Mouse (Mus musculus) liver, adult 2 months (tissue): ENCODE results near the gene Susd1. TPM values are rescaled to one million over a fixed set of nuclear protein-coding genes. Genes with fewer than 3 reads are reported as not detected.

Source experiments
- DNase-seq: peaks from one replicate; pipeline ENCODE4 v3.0.0-alpha.2; 2011; ENCODE audit warnings: low read depth, low spot score; ENCODE audit errors: extremely low read depth
- H3K27ac ChIP-seq: fragments of 200-500 bp; replicated peaks from 2 replicates; pipeline ENCODE4 v1.5.1; 2012; ENCODE audit warnings: low read depth, mild to moderate bottlenecking, control low read depth, inconsistent platforms, low read length; ENCODE audit not compliant: insufficient read depth
- H3K27me3 ChIP-seq: fragments of 200-500 bp; 2 replicates; pipeline ENCODE4 v1.6.1; 2012; ENCODE audit warnings: mild to moderate bottlenecking, moderate library complexity, low read length, inconsistent platforms; ENCODE audit not compliant: control insufficient read depth, insufficient read depth
- H3K36me3 ChIP-seq: fragments of 200-500 bp; 2 replicates; pipeline ENCODE4 v1.6.1; 2012; ENCODE audit warnings: low read length, inconsistent platforms; ENCODE audit not compliant: control insufficient read depth, insufficient read depth
- H3K4me1 ChIP-seq: fragments of 200-500 bp; 2 replicates; pipeline ENCODE4 v1.6.1; 2011; ENCODE audit warnings: low read length; ENCODE audit not compliant: control insufficient read depth, insufficient read depth
- H3K4me3 ChIP-seq: fragments of 200-500 bp; 2 replicates; pipeline ENCODE4 v1.5.1; 2011; ENCODE audit warnings: low read depth, mild to moderate bottlenecking, control low read depth, low read length, moderate library complexity; ENCODE audit not compliant: insufficient read depth
- H3K79me2 ChIP-seq: fragments of 200-500 bp; 2 replicates; pipeline ENCODE4 v1.6.1; 2012; ENCODE audit warnings: inconsistent platforms, mild to moderate bottlenecking, low read length, moderate library complexity; ENCODE audit not compliant: control insufficient read depth, insufficient read depth
- H3K9ac ChIP-seq: fragments of 200-500 bp; 2 replicates; pipeline ENCODE4 v1.6.1; 2012; ENCODE audit warnings: low read depth, mild to moderate bottlenecking, control low read depth, inconsistent platforms, low read length
- CTCF ChIP-seq: fragments of 200-500 bp; IDR thresholded peaks from 2 replicates; pipeline ENCODE4 v1.5.1; 2011; ENCODE audit warnings: low read depth, low read length, control low read depth
- POLR2A ChIP-seq: fragments of 200-500 bp; IDR thresholded peaks from 2 replicates; pipeline ENCODE4 v1.6.1; 2011; ENCODE audit warnings: low read length, control low read depth; ENCODE audit not compliant: insufficient read depth; ENCODE audit errors: extremely low read depth
- WGBS: fragments of 180-500 bp; shearing (Covaris S2); methylation state at CpG from one replicate; pipeline ENCODE4 v1.1.7; 2018; 5-methylcytosine and 5-hydroxymethylcytosine counted together
- polyA plus RNA-seq: library from polyadenylated mRNA; depleted of rRNA; stranded (reverse); fragments of >200 nt; gene quantifications from 2 replicates; pipeline ENCODE4 v1.2.3, GENCODE M21; 2012
- total RNA-seq: library from RNA; depleted of rRNA; stranded (reverse); fragments of >200 nt; gene quantifications from 2 replicates; pipeline ENCODE4 v1.2.3, GENCODE M21; 2014

Gene Susd1
- total and polyA plus RNA-seq, 2 experiments, result 5.5 to 9.7 TPM

DNA sequence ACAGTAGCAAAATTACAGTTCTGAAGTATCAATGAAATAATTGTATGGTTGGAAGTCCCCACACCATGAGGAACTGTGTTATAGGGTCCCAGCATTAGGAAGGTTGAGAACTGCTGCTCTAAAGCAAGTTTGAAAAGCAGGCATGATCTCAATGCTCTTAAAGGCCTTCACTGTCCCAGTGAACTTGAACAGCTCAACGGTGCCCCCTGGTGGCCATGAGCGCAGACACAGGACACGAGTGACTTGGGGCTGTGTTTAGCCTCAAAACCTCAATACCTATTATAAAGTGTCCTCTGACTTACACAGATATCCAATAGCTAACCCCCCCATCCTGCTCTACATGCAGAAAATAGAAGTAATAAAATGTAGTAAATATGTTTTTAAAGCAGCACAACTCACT, 97.7 kb downstream of the Susd1 start:
- Histone ChIP-seq H3K4me3 (no peak overlapping the region), H3K9ac (no peak overlapping the region), H3K27ac (no peak overlapping the region), H3K36me3 (no peaks in the 10 kb centered on the region), H3K4me1 (no peaks in the 10 kb centered on the region), H3K27me3 (no peaks in the 10 kb centered on the region), H3K79me2 (no peaks in the 10 kb centered on the region)
- TF ChIP-seq CTCF (peak; percentile 98), POLR2A (no peak)
- WGBS, result 0% methylated on average over 3 of the region's 3 CpGs
- peak; percentile 60 for DNase-seq

DNA sequence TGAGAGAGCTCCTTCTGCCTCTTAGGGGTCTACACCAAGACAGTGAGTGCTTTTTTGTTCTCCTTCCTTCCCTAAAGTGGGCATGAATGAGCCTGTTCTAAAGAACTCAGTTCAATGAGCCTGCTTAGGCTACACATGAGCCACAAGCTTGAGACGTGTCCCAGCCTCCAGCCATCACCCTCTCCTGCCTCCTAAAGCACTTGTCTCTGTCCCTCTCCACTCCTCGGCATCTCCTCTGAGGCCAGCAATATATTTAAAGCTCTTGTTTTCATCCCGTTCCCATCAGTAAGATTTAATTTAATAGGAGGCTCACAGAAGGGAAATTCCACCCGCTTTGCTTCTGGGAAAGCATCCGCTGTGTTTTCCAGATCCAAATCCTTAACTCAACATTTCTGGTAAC, 98.4 kb downstream of the Susd1 start:
- 79% methylated on average over 5 of the region's 5 CpGs for WGBS
- Histone ChIP-seq H3K4me1 (no peaks in the 10 kb centered on the region), H3K9ac (peak overlapping the region; percentile 0; the same call in 1 of the 2 replicates), H3K4me3 (no peak overlapping the region), H3K36me3 (no peaks in the 10 kb centered on the region), H3K27me3 (no peaks in the 10 kb centered on the region), H3K79me2 (no peaks in the 10 kb centered on the region), H3K27ac (no peak overlapping the region)
- DNase-seq, result no peak
- TF ChIP-seq CTCF, result no peak
- no peak for TF ChIP-seq POLR2A

DNA sequence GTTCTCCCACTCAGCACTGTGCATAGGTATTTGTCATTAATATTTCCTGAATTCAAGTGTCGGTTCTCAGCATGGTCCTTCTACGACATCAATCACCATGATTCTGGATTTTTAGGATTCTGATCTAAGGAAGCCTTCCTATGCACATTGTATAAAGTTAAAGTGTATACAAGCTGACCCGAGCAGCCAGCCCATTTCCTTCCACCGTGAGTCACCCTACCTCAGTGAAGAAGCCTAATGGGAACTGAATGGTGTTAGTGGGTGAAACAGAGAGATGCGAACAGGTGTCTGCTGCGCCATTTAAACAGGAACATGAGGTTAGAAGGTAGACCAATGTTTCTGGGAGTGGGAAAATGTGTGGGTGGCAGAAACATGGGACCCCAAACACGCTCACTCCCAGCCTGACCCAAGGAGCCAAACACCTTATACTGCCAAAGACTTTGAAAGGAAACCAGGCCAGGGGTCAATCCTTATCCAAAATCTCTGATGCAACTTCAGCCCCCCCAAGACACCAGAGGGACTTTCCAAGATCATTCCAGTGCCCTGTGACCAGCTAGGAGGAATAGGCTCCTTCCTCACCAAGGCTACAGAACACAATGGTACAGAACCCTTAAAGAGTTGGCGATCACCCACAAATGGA, 99.4 kb downstream of the Susd1 start:
- 90% methylated on average over 8 of the region's 8 CpGs for WGBS
- Histone ChIP-seq H3K9ac (no peak overlapping the region), H3K4me3 (no peak overlapping the region), H3K36me3 (no peaks in the 10 kb centered on the region), H3K4me1 (no peaks in the 10 kb centered on the region), H3K27me3 (no peaks in the 10 kb centered on the region), H3K27ac (no peak overlapping the region), H3K79me2 (no peaks in the 10 kb centered on the region)
- TF ChIP-seq POLR2A (no peak), CTCF (no peak)
- no peak for DNase-seq

DNA sequence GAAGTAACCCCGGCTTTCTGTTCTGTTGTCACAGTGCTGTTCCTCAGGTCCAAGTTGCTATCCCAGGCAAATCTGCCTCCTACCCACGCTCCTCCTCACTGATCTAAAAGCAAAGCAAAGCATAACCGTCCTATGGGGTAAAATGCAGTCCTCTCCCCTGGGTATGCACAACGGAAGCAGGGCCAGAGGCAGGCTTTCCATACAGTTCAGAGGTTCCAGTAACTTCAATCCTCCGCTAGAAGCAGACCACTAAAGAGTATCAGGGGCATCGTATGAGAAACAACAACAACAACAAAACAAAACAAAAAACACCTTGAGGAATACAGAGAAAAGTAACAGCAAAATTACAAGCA, 100.9 kb downstream of the Susd1 start:
- Histone ChIP-seq H3K27me3 (no peaks in the 10 kb centered on the region), H3K4me3 (no peak overlapping the region), H3K79me2 (no peaks in the 10 kb centered on the region), H3K36me3 (no peaks in the 10 kb centered on the region), H3K27ac (no peak overlapping the region), H3K4me1 (peaks cover 7% of the 10 kb centered on the region), H3K9ac (no peak overlapping the region)
- DNase-seq, result no peak
- 91% methylated on average over 6 of the region's 6 CpGs for WGBS
- TF ChIP-seq CTCF (no peak), POLR2A (no peak)

DNA sequence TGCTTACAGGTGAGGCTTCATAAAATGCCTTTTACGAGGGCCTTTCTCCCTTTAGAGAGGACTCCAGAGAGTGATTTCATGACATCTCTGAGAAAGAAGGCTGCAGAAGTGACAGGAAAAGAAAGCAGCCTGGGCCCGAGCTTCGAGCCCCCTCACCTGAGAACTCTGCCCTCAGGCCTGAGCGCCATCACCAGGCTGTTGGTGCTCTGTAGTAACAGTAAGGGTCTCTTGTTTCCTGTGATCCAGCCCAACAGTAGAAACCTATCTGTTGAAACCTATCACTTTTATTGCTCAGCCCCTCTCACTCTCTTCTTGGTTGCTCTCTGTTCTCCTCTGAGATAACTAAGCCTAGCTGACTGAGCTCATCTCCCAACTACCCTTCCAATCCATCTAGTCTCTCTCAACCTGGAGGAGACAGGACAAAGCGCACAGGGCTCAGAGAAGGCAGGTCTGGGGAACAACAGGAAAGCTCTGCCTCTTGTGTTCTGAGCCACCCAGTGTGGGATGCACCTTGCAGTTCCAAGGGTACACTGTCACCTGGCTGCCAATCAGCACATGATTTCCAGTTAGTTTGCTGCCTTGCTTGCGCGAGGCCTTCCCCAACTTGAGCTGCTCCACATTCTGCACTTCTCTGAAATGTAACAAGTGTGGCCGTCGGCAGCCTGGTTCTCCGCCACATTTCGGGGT, 101.4 kb downstream of the Susd1 start:
- TF ChIP-seq CTCF, result no peak
- Histone ChIP-seq H3K4me1 (peaks cover 11% of the 10 kb centered on the region), H3K9ac (no peak overlapping the region), H3K36me3 (no peaks in the 10 kb centered on the region), H3K27ac (no peak overlapping the region), H3K4me3 (no peak overlapping the region), H3K79me2 (no peaks in the 10 kb centered on the region), H3K27me3 (no peaks in the 10 kb centered on the region)
- WGBS, result 95% methylated on average over 11 of the region's 11 CpGs
- DNase-seq, result no peak

DNA sequence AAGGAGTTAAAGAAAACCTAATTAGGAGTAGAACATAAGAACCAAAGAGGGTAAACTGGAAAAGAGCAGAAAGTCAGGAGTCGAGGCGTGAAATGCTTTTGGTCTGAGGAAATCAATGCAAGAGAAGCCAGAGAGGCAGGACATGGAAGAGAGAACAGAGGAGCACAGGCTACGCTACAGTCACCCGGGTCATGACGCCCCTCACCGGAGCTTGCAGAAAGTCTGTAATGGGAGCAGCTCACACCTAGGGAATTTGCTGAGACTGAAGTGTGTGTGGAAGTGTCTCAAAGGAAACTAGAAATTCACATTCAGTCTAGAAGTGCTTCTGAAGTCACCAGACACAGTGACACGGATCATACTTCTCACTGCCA, 102.0 kb downstream of the Susd1 start:
- no peak for TF ChIP-seq CTCF
- no peak for TF ChIP-seq POLR2A
- Histone ChIP-seq H3K36me3 (no peaks in the 10 kb centered on the region), H3K4me3 (no peak overlapping the region), H3K4me1 (peaks cover 13% of the 10 kb centered on the region), H3K27ac (no peak overlapping the region), H3K79me2 (no peaks in the 10 kb centered on the region), H3K9ac (no peak overlapping the region), H3K27me3 (no peaks in the 10 kb centered on the region)
- WGBS, result 91% methylated on average over 7 of the region's 7 CpGs
- DNase-seq, result no peak
